Mouse (Mus musculus) hindbrain, embryonic 13.5 days (tissue): ENCODE results near the gene Gm3012. TPM values are rescaled to one million over a fixed set of nuclear protein-coding genes. Genes with fewer than 3 reads are reported as not detected.
"Not testable (repeated sequence)": the region's sequence is repeated elsewhere in the genome, so short reads cannot be mapped to it uniquely, and the experiment has no call there.

Experiments used
- ATAC-seq: fragments of 200-750 bp; cut with Nextera tagmentation; 2 replicates; pipeline ENCODE4 v1.8.0; 2017; ENCODE audit warnings: moderate TSS enrichment; ENCODE audit not compliant: low FRiP score
- H3K27ac ChIP-seq: fragments of 300-500 bp; sonication (generic); 2 replicates; pipeline ENCODE4 v1.5.1; 2015; ENCODE audit warnings: inconsistent platforms, mild to moderate bottlenecking, moderate library complexity
- H3K27me3 ChIP-seq: fragments of 300-500 bp; sonication (generic); 2 replicates; pipeline ENCODE4 v1.6.1; 2015; ENCODE audit warnings: mild to moderate bottlenecking, inconsistent platforms
- H3K36me3 ChIP-seq: fragments of 300-500 bp; sonication (generic); 2 replicates; pipeline ENCODE4 v1.6.1; 2015; ENCODE audit warnings: mild to moderate bottlenecking, inconsistent platforms
- H3K4me1 ChIP-seq: fragments of 300-500 bp; sonication (generic); replicated peaks from 2 replicates; pipeline ENCODE4 v1.6.1; 2015; ENCODE audit warnings: inconsistent platforms
- H3K4me2 ChIP-seq: fragments of 300-500 bp; sonication (generic); 2 replicates; pipeline ENCODE4 v1.6.1; 2015; ENCODE audit warnings: inconsistent platforms, mild to moderate bottlenecking, moderate library complexity
- H3K4me3 ChIP-seq: fragments of 300-500 bp; sonication (generic); 2 replicates; pipeline ENCODE4 v1.5.1; 2015; ENCODE audit warnings: mild to moderate bottlenecking, inconsistent platforms
- H3K9ac ChIP-seq: fragments of 300-500 bp; sonication (generic); 2 replicates; pipeline ENCODE4 v1.6.1; 2015; ENCODE audit warnings: mild to moderate bottlenecking, inconsistent platforms
- H3K9me3 ChIP-seq: fragments of 300-500 bp; sonication (generic); 2 replicates; pipeline ENCODE4 v1.6.1; 2016; ENCODE audit warnings: inconsistent platforms
- WGBS: fragments of 180-500 bp; shearing (Covaris S2); methylation state at CpG from one replicate; pipeline ENCODE4 v1.1.7; 2015; 5-methylcytosine and 5-hydroxymethylcytosine counted together
- polyA plus RNA-seq: library from polyadenylated mRNA; unstranded; fragments of >200 nt; fragmentation: Nextera tagmentation; extraction: Ambion mirVana; gene quantifications from 2 replicates; pipeline ENCODE4 v1.2.1, GENCODE M21; 2015

Gene Gm3012
- polyA plus RNA-seq: not detected in 2 replicates

DNA sequence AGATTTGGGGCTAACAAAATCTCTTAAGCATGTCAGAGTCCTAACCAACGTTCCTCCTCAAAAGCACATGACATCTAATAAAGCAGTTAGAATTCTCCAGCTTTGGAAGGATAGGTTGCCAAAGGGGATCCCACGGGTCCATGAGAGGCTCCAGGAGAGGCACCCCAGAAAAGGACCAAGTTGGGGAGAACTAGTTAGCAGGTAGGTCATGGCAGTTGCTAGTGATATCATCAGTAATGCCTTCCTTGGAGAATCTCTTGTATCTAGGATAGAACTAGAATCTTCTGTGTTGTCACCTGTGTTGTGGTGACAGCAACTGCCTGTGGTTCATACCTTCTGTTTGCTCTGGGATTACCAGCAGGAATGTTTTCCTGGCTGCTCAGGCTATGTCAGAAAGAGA is at the start of gene Gm3012:
TSS of gene Gm3012 (plus strand) at position 301 of the 400 bp plus-strand sequence.
- not testable (repeated sequence) for H3K4me1 ChIP-seq, H3K27ac ChIP-seq, H3K27me3 ChIP-seq, H3K9me3 ChIP-seq, H3K4me3 ChIP-seq, H3K4me2 ChIP-seq, H3K9ac ChIP-seq, ATAC-seq, H3K36me3 ChIP-seq
- WGBS: no CpG with 5 or more reads among the region's 2 CpGs

DNA sequence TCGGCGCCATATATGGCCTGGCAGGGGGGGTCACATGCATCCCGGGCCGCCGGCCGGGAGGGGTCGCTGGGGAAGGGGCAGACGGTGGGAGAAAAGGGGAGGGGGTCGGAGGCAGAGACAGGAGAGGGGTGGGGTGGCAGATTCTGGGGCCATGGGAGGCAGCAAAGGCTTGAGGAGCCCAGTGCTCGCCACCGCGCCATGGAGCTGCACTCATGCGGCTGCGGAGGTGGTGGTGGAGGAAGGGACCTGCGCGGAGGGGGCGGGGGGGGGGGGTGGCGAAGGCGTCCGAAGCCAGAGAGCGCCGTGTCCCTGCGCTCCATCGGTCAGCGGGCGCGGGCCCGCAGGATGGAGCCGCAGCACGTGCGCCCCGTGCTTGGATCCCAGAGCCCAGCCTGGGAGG is 17.4 kb downstream of the Gm3012 start, which contains the start of gene Gm3020:
TSS of gene Gm3020 (plus strand) at position 301 of the 400 bp plus-strand sequence.
- H3K27me3 ChIP-seq, H3K9ac ChIP-seq, H3K4me3 ChIP-seq, H3K4me1 ChIP-seq, H3K36me3 ChIP-seq, H3K27ac ChIP-seq, H3K4me2 ChIP-seq, H3K9me3 ChIP-seq, ATAC-seq: not testable (repeated sequence)
- WGBS: no CpG with 5 or more reads among the region's 32 CpGs

GRCm38 (mm10) chr14:3688483-3688882 is 54.2 kb downstream of the Gm3012 start, which contains the start of gene Gm3043:
Gene Gm3043, plus strand, starts transcription at chr14:3688783.
- not testable (repeated sequence) for H3K4me3 ChIP-seq, H3K27ac ChIP-seq, H3K27me3 ChIP-seq, H3K9ac ChIP-seq, H3K9me3 ChIP-seq, H3K36me3 ChIP-seq, ATAC-seq, H3K4me1 ChIP-seq, H3K4me2 ChIP-seq
- no CpG with 5 or more reads among the region's 3 CpGs for WGBS

Other genes with a start within 250 kb of the Gm3012 start
- gene Gm10413, start 239.4 kb upstream of the Gm3012 start, polyA plus RNA-seq: not detected in 2 replicates
- gene Gm10409, start 221.9 kb upstream of the Gm3012 start, polyA plus RNA-seq: 14.3 and 14.5 TPM in 2 replicates
- 6.6 and 7.0 TPM in 2 replicates for gene Gm3005, start 206.4 kb upstream of the Gm3012 start, polyA plus RNA-seq
- gene Gm10408, start 185.1 kb upstream of the Gm3012 start, polyA plus RNA-seq: not detected in 2 replicates
- gene Gm3020, start 17.5 kb downstream of the Gm3012 start, polyA plus RNA-seq: 14.3 and 14.5 TPM in 2 replicates
- gene Gm3043, start 54.3 kb downstream of the Gm3012 start, polyA plus RNA-seq: not detected in 2 replicates
- gene Gm3002, start 175.6 kb downstream of the Gm3012 start, polyA plus RNA-seq: 2.5 and 3.1 TPM in 2 replicates
- not detected in 2 replicates for gene Gm3033, start 211.7 kb downstream of the Gm3012 start, polyA plus RNA-seq
- not detected in 2 replicates for gene Gm2916, start 249.7 kb downstream of the Gm3012 start, polyA plus RNA-seq